Mouse (Mus musculus): Measurements from ENCODE around the gene Rab36.

Rab36 gene

GRCm38 (mm10) chr10:75070281-75070976 is 33.6 kb downstream of the Rab36 start:
- DNase-seq (ENCODE audit: low read depth, low spot score), result no peak

GRCm38 (mm10) chr10:75075665-75076064 is 38.8 kb downstream of the Rab36 start:
- DNase-seq (ENCODE audit: low read depth, low spot score), result no peak

DNA sequence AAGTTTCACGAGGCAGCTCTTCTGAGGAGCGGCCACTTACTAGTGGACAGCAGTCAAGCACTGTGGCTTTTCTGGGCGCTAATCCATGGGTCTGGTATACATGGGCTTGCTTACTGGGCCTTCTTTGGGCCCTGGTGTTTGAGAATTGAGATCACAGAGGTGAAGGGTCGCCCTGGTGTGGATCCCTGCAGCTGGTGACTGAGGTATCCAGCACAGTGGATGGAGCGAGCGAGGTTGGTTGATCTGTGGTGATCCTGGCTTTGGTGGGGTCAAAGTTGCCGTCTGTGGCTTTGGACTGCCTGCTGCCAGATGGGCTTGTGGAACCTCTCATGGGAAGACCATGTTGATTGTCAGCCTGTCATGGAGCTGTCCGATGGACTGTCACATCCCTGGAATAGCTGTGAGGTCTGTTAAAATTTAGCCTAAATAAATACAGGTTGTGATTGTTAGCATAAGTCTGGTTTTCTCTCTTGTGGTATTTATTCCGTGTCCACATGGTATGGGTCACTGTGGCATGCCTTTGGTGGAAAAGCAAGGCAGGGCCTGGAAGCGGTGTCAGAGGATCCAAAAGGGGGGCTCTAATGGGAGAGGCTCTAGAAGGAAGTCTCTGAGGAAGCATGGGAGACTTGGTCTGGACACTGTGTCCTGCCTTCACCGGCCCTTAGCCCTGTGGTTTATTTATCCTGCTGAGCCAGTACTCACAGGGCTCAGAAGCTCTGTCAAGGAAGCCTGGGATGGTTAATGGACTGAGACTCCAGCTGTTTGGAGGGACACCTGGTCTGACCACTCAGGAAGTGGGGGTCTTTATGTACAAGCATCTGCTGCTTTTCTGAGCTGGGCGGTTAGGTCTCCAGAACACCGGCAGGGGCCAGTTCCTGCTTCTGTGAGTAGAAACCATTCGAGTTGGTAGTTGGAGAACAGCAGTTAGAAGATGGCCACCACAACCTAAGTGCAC is 41.6 kb downstream of the Rab36 start:
- DNase-seq (ENCODE audit: low read depth, low spot score), result no peak

DNA sequence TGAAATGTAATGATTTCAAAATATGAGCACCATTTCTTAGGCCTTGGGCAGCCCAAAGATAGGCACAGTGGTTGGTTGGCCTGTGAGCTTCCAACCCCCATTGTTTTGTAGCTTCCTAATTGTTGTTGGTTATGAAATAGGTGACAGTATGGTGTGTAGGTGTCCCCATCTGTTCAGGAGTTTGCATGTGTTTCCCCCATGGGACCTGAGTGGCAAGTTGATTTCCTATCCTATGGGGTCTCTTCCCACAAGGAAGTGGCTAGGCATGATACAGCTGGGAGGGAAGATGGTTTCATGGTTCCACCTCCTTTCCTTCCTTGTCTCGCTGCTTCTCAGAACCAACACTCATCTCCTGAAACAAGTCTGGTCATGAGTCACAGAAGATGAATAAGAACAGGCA is 48.5 kb downstream of the Rab36 start:
- no peak for DNase-seq (ENCODE audit: low read depth, low spot score)

- no peak for DNase-seq (ENCODE audit: low read depth, low spot score)
Observed at GRCm38 (mm10) chr10:75088471-75088870, 51.6 kb downstream of the Rab36 start.

DNA sequence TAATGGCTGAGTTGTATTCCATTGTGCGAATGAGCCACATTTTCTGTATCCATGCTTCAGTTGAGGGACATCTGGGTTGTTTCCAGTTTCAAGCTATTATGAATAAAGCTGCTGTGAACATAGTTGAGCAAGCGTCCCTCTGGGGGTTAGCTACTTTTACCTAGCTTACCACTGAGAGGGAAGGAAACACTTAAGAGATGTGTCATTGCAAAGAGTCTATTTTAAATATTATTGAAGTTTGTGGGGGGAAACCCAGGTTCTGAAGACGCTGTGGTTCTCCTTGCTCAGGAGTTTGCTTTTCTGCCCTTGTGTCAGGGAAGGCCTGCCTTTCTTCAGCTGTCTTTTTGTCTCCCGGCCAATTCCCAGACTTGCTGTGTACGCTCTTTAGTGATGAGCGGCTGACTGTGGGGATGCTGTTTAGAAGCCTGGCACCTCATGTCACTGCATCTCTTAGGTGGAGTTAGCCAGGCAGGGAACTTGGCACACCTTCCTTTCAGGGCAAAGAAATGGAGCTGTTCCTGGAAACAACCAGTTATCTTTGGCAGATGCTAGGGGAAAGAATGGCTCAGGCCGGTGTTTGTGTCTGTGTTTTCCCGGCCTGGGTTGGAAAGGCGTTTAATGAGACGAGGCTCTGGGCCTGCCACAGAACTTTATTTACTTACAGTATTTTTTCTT is 54.8 kb downstream of the Rab36 start:
- no peak for DNase-seq (ENCODE audit: low read depth, low spot score)

DNA sequence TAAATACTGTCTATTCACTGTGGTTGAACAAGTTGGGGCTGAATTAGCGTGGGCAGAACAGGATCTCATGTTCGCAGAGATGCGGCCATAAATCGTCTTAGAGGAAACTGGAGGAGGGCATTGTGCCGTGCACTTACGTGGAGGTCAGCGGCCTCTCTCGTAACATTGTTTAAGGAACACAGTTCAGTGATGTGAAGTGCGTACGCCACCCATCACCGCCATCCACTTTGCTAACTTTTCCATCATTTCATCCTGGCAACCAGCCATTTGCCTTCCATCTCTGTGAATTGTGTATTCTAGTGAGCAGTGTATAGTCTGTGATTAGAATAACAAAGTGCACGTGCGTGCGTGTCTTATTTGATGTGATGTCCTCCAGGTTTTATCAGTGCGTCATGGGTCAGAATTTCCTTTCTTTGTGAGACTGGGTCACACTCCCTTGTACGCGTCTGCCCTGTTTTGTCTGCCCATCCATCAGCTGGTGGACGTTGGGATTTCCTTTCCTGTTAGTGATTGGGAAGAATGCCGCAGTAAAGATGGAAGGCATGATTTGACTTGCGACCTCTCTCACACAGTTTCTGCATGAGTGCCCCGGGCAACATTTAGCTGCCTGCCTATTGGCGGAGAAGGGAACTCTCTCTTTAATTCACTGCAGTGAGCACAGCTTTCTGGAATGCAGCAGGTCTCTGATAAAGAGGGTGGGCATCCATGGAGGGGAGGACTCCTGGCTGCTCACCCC is 56.6 kb downstream of the Rab36 start:
- no peak for DNase-seq (ENCODE audit: low read depth, low spot score)

DNA sequence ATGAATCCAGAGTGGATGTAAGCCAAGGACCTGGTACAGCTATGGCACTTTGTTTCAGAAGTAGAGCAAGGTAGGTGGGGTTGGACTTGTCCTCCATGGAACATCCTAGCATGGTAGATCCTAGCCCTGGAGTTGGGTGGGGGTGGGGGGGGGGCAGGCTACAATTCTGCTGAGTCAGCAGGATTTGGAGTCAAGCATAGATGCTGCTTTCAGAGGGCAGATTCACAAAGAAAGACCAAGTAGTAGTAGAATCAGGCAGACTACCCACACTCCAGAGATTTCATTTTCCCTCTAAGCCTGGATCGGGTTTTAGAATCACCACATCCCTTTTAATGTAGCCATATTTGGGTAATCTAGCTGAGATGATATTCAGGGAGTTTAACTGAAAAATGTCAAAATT is 57.5 kb downstream of the Rab36 start:
- no peak for DNase-seq (ENCODE audit: low read depth, low spot score)

DNA sequence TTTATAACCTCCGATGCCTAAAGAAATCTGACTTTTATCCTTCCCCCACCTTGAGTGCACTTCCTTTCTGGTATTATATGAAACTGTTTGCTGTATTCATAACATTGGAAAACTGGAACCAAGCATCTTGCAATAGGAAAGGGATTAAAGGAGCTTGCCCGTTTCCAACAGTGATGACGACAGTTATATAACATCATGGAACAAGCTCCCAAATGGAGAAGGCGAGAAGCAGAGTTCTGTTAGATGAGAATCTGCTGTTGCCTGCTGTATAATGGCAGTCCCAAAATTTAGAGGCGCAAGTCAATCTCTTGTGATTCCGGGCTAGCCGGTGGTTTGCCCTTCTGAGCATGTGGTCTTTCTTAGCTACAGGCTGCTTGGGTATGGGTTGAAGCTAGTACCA is 58.4 kb downstream of the Rab36 start:
- no peak for DNase-seq (ENCODE audit: low read depth, low spot score)

GRCm38 (mm10) chr10:75098446-75099183 is 61.8 kb downstream of the Rab36 start:
- DNase-seq (ENCODE audit: low read depth, low spot score), result no peak

DNA sequence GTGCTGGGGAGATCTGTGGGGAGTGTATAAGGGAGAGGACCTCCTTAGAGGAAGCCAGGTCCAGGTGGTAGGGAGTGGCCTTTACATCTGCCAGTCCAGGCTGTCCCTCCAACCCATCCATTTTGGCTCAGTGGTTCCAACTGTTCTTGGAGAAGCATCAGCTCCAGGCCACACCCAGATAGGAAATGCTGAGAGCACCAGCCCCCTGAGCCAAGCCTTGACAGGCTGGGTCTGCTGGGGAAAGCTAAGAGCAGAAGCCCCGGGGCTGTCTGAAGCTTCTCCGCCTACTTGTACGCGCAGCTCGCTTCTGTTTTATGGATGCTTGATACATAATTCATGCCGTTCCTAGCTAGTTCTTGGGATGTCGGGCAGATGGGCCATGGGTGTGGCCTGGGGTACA is 63.4 kb downstream of the Rab36 start:
- DNase-seq (ENCODE audit: low read depth, low spot score), result no peak

DNA sequence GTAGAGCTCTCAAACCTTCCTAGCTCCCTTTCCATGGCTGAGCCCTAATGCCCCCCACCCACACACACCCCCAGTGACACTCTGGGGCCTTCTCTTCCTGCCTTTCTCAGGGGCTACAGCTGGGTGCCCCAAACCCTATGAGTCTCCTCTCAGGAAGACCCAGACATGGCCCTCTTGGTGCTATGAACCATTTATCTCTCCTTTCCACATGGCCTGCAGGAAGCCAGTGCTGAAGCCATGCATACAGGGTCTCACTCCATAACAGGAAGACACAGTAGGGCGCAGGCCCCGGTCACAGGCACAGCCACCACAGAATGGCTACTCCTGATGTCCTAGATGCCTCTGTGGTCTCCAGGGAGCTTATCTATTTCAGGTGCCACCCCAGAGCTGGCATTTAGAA is 66.6 kb downstream of the Rab36 start:
- no peak for DNase-seq (ENCODE audit: low read depth, low spot score)
